Mouse (Mus musculus): ENCODE measurements around the gene Smim12. TPM values are rescaled to one million over a fixed set of nuclear protein-coding genes. Genes with fewer than 3 reads are reported as not detected.

Smim12 gene
- polyA plus RNA-seq, 1 experiment from 2014 or later, result 67.5 TPM

DNA sequence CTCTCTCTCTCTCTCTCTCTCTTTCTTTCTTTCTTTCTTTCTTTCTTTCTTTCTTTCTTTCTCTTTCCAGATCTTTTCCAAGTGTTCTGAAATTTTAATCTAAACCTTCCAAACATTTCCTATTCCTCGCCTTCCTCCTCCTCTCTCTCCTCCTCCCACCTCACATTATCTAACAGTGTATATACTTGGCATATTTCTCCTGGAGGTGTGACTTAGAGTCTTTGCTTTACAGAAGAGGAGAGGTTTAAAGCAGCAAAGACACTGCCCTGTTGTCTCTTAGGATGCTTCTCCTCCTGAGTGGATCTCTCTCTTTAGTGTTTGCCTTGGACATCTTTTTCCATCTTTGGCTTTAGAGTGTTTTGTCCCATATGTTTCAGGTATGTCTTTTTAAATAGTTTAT lies 40.5 kb upstream of the Smim12 start:
- WGBS, result 89% methylated on average over 1 of the region's 1 CpGs

DNA sequence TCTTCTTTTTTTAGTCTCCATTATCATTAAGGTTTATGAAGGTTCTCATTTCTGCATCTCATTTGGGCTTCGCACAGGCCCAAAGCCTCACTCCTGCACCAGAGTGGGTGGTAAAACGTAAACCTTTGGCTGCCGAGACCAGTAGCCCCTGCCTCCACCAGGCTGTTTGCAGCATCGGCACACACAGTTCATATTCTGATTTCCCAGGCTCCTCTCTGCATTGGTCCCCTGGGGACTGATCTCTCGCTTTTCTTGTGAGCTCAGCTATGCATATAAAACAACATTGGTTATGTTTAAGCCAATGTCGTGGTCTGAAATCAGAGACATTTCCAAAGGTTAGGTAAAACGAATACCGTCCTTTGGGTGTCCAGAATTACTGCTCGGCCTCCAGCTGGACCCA lies 32.3 kb upstream of the Smim12 start:
- H3K4me2 ChIP-seq (ENCODE audit: low read length), result no peak overlapping the region
- no peak overlapping the region for H3K4me3 ChIP-seq (replicated peaks; ENCODE audit: low read depth, low read length)
- no peaks in the 10 kb centered on the region for H3K4me1 ChIP-seq (replicated peaks; ENCODE audit: insufficient read depth, low read length)
- no peak overlapping the region for H3K27ac ChIP-seq
- H3K27me3 ChIP-seq (ENCODE audit: insufficient read depth, low read length), result peaks cover 3% of the 10 kb centered on the region; the same call in 1 of the 2 replicates
- H3K9ac ChIP-seq (ENCODE audit: low read depth, low read length), result no peak overlapping the region
- no peak for ATAC-seq (replicated peaks; ENCODE audit: low FRiP score, low read depth)
- no peaks in the 10 kb centered on the region for H3K36me3 ChIP-seq (ENCODE audit: insufficient read depth, low read length)
- WGBS, result 65% methylated on average over 9 of the region's 9 CpGs
- H3K9me3 ChIP-seq (replicated peaks; ENCODE audit: low read length), result no peaks in the 10 kb centered on the region
- DNase-seq (ENCODE audit: low spot score), result no peak
- no peak for TF ChIP-seq CTCF (IDR thresholded peaks at IDR 0.05; ENCODE audit: low read depth)

More for the DNA sequence above, 40.5 kb upstream of the Smim12 start:
- no peak overlapping the region for H3K4me3 ChIP-seq (replicated peaks; ENCODE audit: low read depth, low read length)
- no peak for TF ChIP-seq CTCF (IDR thresholded peaks at IDR 0.05; ENCODE audit: low read depth)
- H3K36me3 ChIP-seq (ENCODE audit: insufficient read depth, low read length), result no peaks in the 10 kb centered on the region
- no peak overlapping the region for H3K4me2 ChIP-seq (ENCODE audit: low read length)
- no peaks in the 10 kb centered on the region for H3K27me3 ChIP-seq (ENCODE audit: insufficient read depth, low read length)
- no peak overlapping the region for H3K9ac ChIP-seq (ENCODE audit: low read depth, low read length)
- DNase-seq (ENCODE audit: low spot score), result no peak
- no peaks in the 10 kb centered on the region for H3K9me3 ChIP-seq (replicated peaks; ENCODE audit: low read length)
- ATAC-seq (replicated peaks; ENCODE audit: low FRiP score, low read depth), result no peak
- no peaks in the 10 kb centered on the region for H3K4me1 ChIP-seq (replicated peaks; ENCODE audit: insufficient read depth, low read length)
- no peak overlapping the region for H3K27ac ChIP-seq

DNA sequence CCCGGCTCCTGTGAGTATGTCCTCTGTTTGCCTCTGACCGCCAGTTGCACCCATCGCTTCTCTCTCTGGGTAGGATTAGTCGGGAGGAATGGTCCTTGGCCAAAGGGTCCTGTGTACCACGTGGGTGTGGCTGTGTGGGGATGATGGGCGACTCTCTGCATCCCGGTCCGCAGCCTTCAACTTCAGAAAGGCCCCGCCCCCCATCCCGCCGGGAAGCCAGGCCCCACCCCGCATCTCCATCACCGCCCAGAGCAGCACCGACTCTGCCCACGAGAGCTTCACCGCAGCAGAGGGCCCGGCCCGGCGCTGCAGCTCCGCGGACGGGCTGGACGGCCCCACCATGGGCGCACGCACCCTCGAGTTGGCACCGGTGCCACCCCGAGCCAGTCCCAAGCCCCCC lies 29.1 kb upstream of the Smim12 start:
- Histone ChIP-seq H3K27ac (no peak overlapping the region), H3K4me2 (ENCODE audit: low read length) (no peak overlapping the region), H3K9ac (ENCODE audit: low read depth, low read length) (no peak overlapping the region), H3K4me3 (replicated peaks; ENCODE audit: low read depth, low read length) (no peak overlapping the region), H3K27me3 (ENCODE audit: insufficient read depth, low read length) (peaks cover 3% of the 10 kb centered on the region; the same call in 1 of the 2 replicates), H3K9me3 (replicated peaks; ENCODE audit: low read length) (no peaks in the 10 kb centered on the region), H3K4me1 (replicated peaks; ENCODE audit: insufficient read depth, low read length) (no peaks in the 10 kb centered on the region), H3K36me3 (ENCODE audit: insufficient read depth, low read length) (no peaks in the 10 kb centered on the region)
- ATAC-seq (replicated peaks; ENCODE audit: low FRiP score, low read depth) (no peak), DNase-seq (ENCODE audit: low spot score) (no peak)
- TF ChIP-seq CTCF (IDR thresholded peaks at IDR 0.05; ENCODE audit: low read depth), result no peak
- 12% methylated on average over 28 of the region's 28 CpGs for WGBS

GRCm38 (mm10) chr4:127215103-127215502 lies 28.5 kb upstream of the Smim12 start:
- TF ChIP-seq CTCF (IDR thresholded peaks at IDR 0.05; ENCODE audit: low read depth), result peak; percentile 48
- Histone ChIP-seq H3K4me3 (replicated peaks; ENCODE audit: low read depth, low read length) (no peak overlapping the region), H3K4me1 (replicated peaks; ENCODE audit: insufficient read depth, low read length) (no peaks in the 10 kb centered on the region), H3K27me3 (ENCODE audit: insufficient read depth, low read length) (peaks cover 3% of the 10 kb centered on the region; the same call in 1 of the 2 replicates), H3K27ac (no peak overlapping the region), H3K9me3 (replicated peaks; ENCODE audit: low read length) (no peaks in the 10 kb centered on the region), H3K9ac (ENCODE audit: low read depth, low read length) (no peak overlapping the region), H3K4me2 (ENCODE audit: low read length) (no peak overlapping the region), H3K36me3 (ENCODE audit: insufficient read depth, low read length) (no peaks in the 10 kb centered on the region)
- no peak for ATAC-seq (replicated peaks; ENCODE audit: low FRiP score, low read depth)
- WGBS, result 53% methylated on average over 11 of the region's 11 CpGs
- DNase-seq (ENCODE audit: low spot score), result no peak

- Histone ChIP-seq H3K9ac (ENCODE audit: low read depth, low read length) (no peak overlapping the region), H3K36me3 (ENCODE audit: insufficient read depth, low read length) (no peaks in the 10 kb centered on the region), H3K9me3 (replicated peaks; ENCODE audit: low read length) (no peaks in the 10 kb centered on the region), H3K27ac (no peak overlapping the region), H3K4me3 (replicated peaks; ENCODE audit: low read depth, low read length) (no peak overlapping the region), H3K4me1 (replicated peaks; ENCODE audit: insufficient read depth, low read length) (no peaks in the 10 kb centered on the region), H3K4me2 (ENCODE audit: low read length) (no peak overlapping the region), H3K27me3 (ENCODE audit: insufficient read depth, low read length) (peaks cover 3% of the 10 kb centered on the region; the same call in 1 of the 2 replicates)
- DNase-seq (ENCODE audit: low spot score) (no peak), ATAC-seq (replicated peaks; ENCODE audit: low FRiP score, low read depth) (no peak)
- WGBS, result 69% methylated on average over 5 of the region's 9 CpGs
- no peak for TF ChIP-seq CTCF (IDR thresholded peaks at IDR 0.05; ENCODE audit: low read depth)
Observed at GRCm38 (mm10) chr4:127215799-127216198, 27.8 kb upstream of the Smim12 start.

DNA sequence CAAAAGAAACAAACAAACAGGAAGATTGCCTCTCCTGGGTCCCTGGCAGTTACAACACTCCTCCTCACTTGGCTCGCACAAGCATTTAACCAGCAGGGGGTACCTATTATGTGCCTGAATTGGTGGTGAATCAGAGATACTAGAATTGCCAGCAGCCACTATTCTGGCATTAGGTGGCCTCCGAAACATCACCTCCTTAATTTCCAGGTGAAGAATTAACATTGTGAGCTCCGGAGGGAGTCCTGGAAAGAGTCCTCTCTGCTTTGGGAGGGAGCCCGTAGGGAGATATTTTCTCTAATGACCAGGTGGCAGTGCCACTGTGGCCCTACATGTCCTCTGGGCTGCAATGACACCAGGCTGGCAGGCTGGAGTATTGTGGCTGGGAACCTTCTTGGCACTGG lies 27.3 kb upstream of the Smim12 start:
- peaks cover 3% of the 10 kb centered on the region; the same call in 1 of the 2 replicates for H3K27me3 ChIP-seq (ENCODE audit: insufficient read depth, low read length)
- no peaks in the 10 kb centered on the region for H3K4me1 ChIP-seq (replicated peaks; ENCODE audit: insufficient read depth, low read length)
- H3K4me3 ChIP-seq (replicated peaks; ENCODE audit: low read depth, low read length), result no peak overlapping the region
- H3K36me3 ChIP-seq (ENCODE audit: insufficient read depth, low read length), result no peaks in the 10 kb centered on the region
- H3K9ac ChIP-seq (ENCODE audit: low read depth, low read length), result no peak overlapping the region
- no peak overlapping the region for H3K4me2 ChIP-seq (ENCODE audit: low read length)
- H3K27ac ChIP-seq, result no peak overlapping the region
- 71% methylated on average over 4 of the region's 4 CpGs for WGBS
- TF ChIP-seq CTCF (IDR thresholded peaks at IDR 0.05; ENCODE audit: low read depth), result no peak
- H3K9me3 ChIP-seq (replicated peaks; ENCODE audit: low read length), result no peaks in the 10 kb centered on the region
- DNase-seq (ENCODE audit: low spot score), result no peak
- ATAC-seq (replicated peaks; ENCODE audit: low FRiP score, low read depth), result no peak

- H3K4me3 ChIP-seq (replicated peaks; ENCODE audit: low read depth, low read length), result no peak overlapping the region
- no peak overlapping the region for H3K4me2 ChIP-seq (ENCODE audit: low read length)
- no peak for TF ChIP-seq CTCF (IDR thresholded peaks at IDR 0.05; ENCODE audit: low read depth)
- DNase-seq (ENCODE audit: low spot score), result no peak
- no peak for ATAC-seq (replicated peaks; ENCODE audit: low FRiP score, low read depth)
- no peak overlapping the region for H3K27ac ChIP-seq
- H3K27me3 ChIP-seq (ENCODE audit: insufficient read depth, low read length), result peaks cover 3% of the 10 kb centered on the region; the same call in 1 of the 2 replicates
- WGBS, result 52% methylated on average over 11 of the region's 11 CpGs
- H3K9ac ChIP-seq (ENCODE audit: low read depth, low read length), result no peak overlapping the region
- H3K9me3 ChIP-seq (replicated peaks; ENCODE audit: low read length), result no peaks in the 10 kb centered on the region
- H3K36me3 ChIP-seq (ENCODE audit: insufficient read depth, low read length), result no peaks in the 10 kb centered on the region
- H3K4me1 ChIP-seq (replicated peaks; ENCODE audit: insufficient read depth, low read length), result no peaks in the 10 kb centered on the region
Observed at GRCm38 (mm10) chr4:127217048-127217447, 26.5 kb upstream of the Smim12 start.

Data from kidney, postnatal 0 days (tissue).